In genomic region chr17:25519511-25519910, GRCm38 (mm10) we compare ENCODE assay signal across 14 mouse cellular contexts. TPM values are rescaled to one million over a fixed set of nuclear protein-coding genes. Genes with fewer than 3 reads are reported as not detected.
DNase-seq lines count a peak whose midpoint lies in the region; ATAC-seq lines count a peak whose summit lies in the region.
"Had no signal": no experiment of that assay in that cellular context is flagged by ENCODE, and none has a peak within 500 bp of the region (broad histone marks: within the 10 kb centered on the region; RNA-seq: fewer than 3 reads in every experiment).

No protein-coding gene starts in this region.

- H3K4me1 ChIP-seq in neural tube, embryonic 13.5 days (replicated peaks) = peaks cover 30% of the 10 kb centered on the region
- peaks cover 7% of the 10 kb centered on the region; the same call in 1 of the 2 replicates for H3K4me1 ChIP-seq in neural tube, embryonic 15.5 days
- peaks cover 39% of the 10 kb centered on the region for H3K4me1 ChIP-seq in limb, embryonic 10.5 days
- H3K4me1 ChIP-seq in heart, embryonic 12.5 days (replicated peaks) = peaks cover 11% of the 10 kb centered on the region
- H3K4me1 ChIP-seq: intestine, embryonic 15.5 days had no signal

- no peak overlapping the region for H3K9ac ChIP-seq in neural tube, embryonic 13.5 days
- no peak overlapping the region for H3K9ac ChIP-seq in neural tube, embryonic 15.5 days (replicated peaks)
- H3K9ac ChIP-seq in heart, embryonic 12.5 days = no peak overlapping the region
- H3K9ac ChIP-seq: heart, embryonic 13.5 days; intestine, embryonic 15.5 days had no signal

- H3K4me2 ChIP-seq in neural tube, embryonic 13.5 days = no peak overlapping the region
- no peak overlapping the region for H3K4me2 ChIP-seq in neural tube, embryonic 15.5 days
- H3K4me2 ChIP-seq in heart, embryonic 12.5 days = no peak overlapping the region
- H3K4me2 ChIP-seq: heart, embryonic 13.5 days; intestine, embryonic 15.5 days had no signal

- H3K4me3 ChIP-seq in neural tube, embryonic 13.5 days = no peak overlapping the region
- no peak overlapping the region for H3K4me3 ChIP-seq in neural tube, embryonic 15.5 days (replicated peaks)
- H3K4me3 ChIP-seq in limb, embryonic 10.5 days = no peak overlapping the region
- H3K4me3 ChIP-seq in heart, embryonic 12.5 days = no peak overlapping the region
- H3K4me3 ChIP-seq: heart, embryonic 13.5 days; intestine, embryonic 15.5 days had no signal

- H3K27ac ChIP-seq in neural tube, embryonic 13.5 days (replicated peaks) = no peak overlapping the region
- H3K27ac ChIP-seq in neural tube, embryonic 15.5 days (replicated peaks) = no peak overlapping the region
- H3K27ac ChIP-seq in limb, embryonic 10.5 days = 0 out of 2 replicates have a peak overlapping the region, but pooled peaks have one; percentile 21
- H3K27ac ChIP-seq in heart, embryonic 12.5 days (ENCODE audit: poor library complexity, severe bottlenecking) = no peak overlapping the region
- H3K27ac ChIP-seq: heart, embryonic 13.5 days; intestine, embryonic 15.5 days had no signal

- H3K36me3 ChIP-seq in neural tube, embryonic 13.5 days = no peaks in the 10 kb centered on the region
- H3K36me3 ChIP-seq in neural tube, embryonic 15.5 days = no peaks in the 10 kb centered on the region
- no peaks in the 10 kb centered on the region for H3K36me3 ChIP-seq in limb, embryonic 10.5 days
- H3K36me3 ChIP-seq in heart, embryonic 12.5 days = no peaks in the 10 kb centered on the region
- H3K36me3 ChIP-seq: heart, embryonic 13.5 days; intestine, embryonic 15.5 days had no signal

- H3K9me3 ChIP-seq in neural tube, embryonic 13.5 days = no peaks in the 10 kb centered on the region
- H3K9me3 ChIP-seq in neural tube, embryonic 15.5 days (replicated peaks) = no peaks in the 10 kb centered on the region
- no peaks in the 10 kb centered on the region for H3K9me3 ChIP-seq in limb, embryonic 10.5 days (replicated peaks)
- no peaks in the 10 kb centered on the region for H3K9me3 ChIP-seq in heart, embryonic 12.5 days (replicated peaks)
- H3K9me3 ChIP-seq: heart, embryonic 13.5 days; intestine, embryonic 15.5 days had no signal

- no peaks in the 10 kb centered on the region for H3K27me3 ChIP-seq in neural tube, embryonic 13.5 days
- no peaks in the 10 kb centered on the region; the same call in 1 of the 2 replicates for H3K27me3 ChIP-seq in neural tube, embryonic 15.5 days (replicated peaks)
- peaks cover 23% of the 10 kb centered on the region; the same call in 1 of the 2 replicates for H3K27me3 ChIP-seq in limb, embryonic 10.5 days (ENCODE audit: low read depth, poor library complexity, severe bottlenecking)
- H3K27me3 ChIP-seq in heart, embryonic 12.5 days (replicated peaks) = peaks cover 27% of the 10 kb centered on the region
- H3K27me3 ChIP-seq: intestine, embryonic 15.5 days had no signal

- ATAC-seq in neural tube, embryonic 13.5 days (ENCODE audit: low read depth) = 0 out of 2 replicates have a peak, but pooled peaks have one; percentile 30
- no peak for ATAC-seq in neural tube, embryonic 15.5 days (ENCODE audit: low FRiP score)
- ATAC-seq in heart, embryonic 12.5 days (ENCODE audit: insufficient number of reproducible peaks, low FRiP score) = no peak
- ATAC-seq: intestine, embryonic 15.5 days had no signal

- 50% methylated on average over 5 of the region's 5 CpGs for whole genome bisulfite sequencing in neural tube, embryonic 13.5 days
- 49% methylated on average over 5 of the region's 5 CpGs for WGBS in neural tube, embryonic 15.5 days
- WGBS in limb, embryonic 10.5 days = 88% methylated on average over 5 of the region's 5 CpGs
- 89% methylated on average over 5 of the region's 5 CpGs for WGBS in heart, embryonic 12.5 days

- peak; percentile 6 for DNase-seq in cerebellum, adult 8-10 months
- no peak for DNase-seq in cerebellum, postnatal 4 days (ENCODE audit: low spot score in 2 of 2)
- peak; percentile 55 to 68 for DNase-seq in layer of hippocampus, adult 8-10 months (ENCODE audit: low spot score in 2 of 2)
- no peak for DNase-seq in limb, embryonic 10.5 days (ENCODE audit: low spot score)
- no peak for DNase-seq in kidney, postnatal 10 days
- DNase-seq: lung, adult 18-20 months; thymus, adult 2 months had no signal

RNA-seq across cellular contexts. Expression of gene Sstr5, which starts 22.4 kb away (rescaled TPM):
- 0.39 and 0.42 TPM in 2 replicates for polyA plus RNA-seq in neural tube, embryonic 13.5 days (2015; fragmentation: Nextera tagmentation; extraction: Ambion mirVana)
- polyA plus RNA-seq in neural tube, embryonic 15.5 days (2015; fragmentation: Nextera tagmentation; extraction: Ambion mirVana) = 0.64 and 0.93 TPM in 2 replicates
- under 1 TPM in 3 of 4 experiments, not detected in 1; 0.10 to 0.20 (median 0.18) TPM for total RNA-seq in layer of hippocampus, adult 8-10 months (2022)
- polyA plus RNA-seq in limb, embryonic 10.5 days (2016; fragmentation: Nextera tagmentation; extraction: Ambion mirVana) = 0.20 TPM in 1 of 2 replicates, not detected in the other
- polyA plus RNA-seq in heart, embryonic 12.5 days (2016; fragmentation: Nextera tagmentation; extraction: Ambion mirVana) = 0.63 and 0.67 TPM in 2 replicates
- total RNA-seq: megakaryocyte, adult 5-6 weeks had no signal
- polyA plus RNA-seq: neural tube, embryonic 11.5 days; thymus, adult 2 months had no signal

RNA-seq across cellular contexts. Expression of gene Sox8, which starts 51.0 kb away (rescaled TPM):
- 10.8 and 11.6 TPM in 2 replicates for polyA plus RNA-seq in neural tube, embryonic 13.5 days (2015; fragmentation: Nextera tagmentation; extraction: Ambion mirVana)
- 16.0 and 16.9 TPM in 2 replicates for polyA plus RNA-seq in neural tube, embryonic 15.5 days (2015; fragmentation: Nextera tagmentation; extraction: Ambion mirVana)
- total RNA-seq in layer of hippocampus, adult 8-10 months (2022) = 10 to 100 TPM; 47.4 to 54.5 (median 52.1) TPM
- 11.1 and 13.1 TPM in 2 replicates for polyA plus RNA-seq in limb, embryonic 10.5 days (2016; fragmentation: Nextera tagmentation; extraction: Ambion mirVana)
- 1.6 and 1.9 TPM in 2 replicates for polyA plus RNA-seq in heart, embryonic 12.5 days (2016; fragmentation: Nextera tagmentation; extraction: Ambion mirVana)
- total RNA-seq: megakaryocyte, adult 5-6 weeks had no signal

RNA-seq across cellular contexts. Expression of gene Lmf1, which starts 59.4 kb away (rescaled TPM):
- polyA plus RNA-seq in neural tube, embryonic 13.5 days (2015; fragmentation: Nextera tagmentation; extraction: Ambion mirVana) = 24.9 and 26.2 TPM in 2 replicates
- polyA plus RNA-seq in neural tube, embryonic 15.5 days (2015; fragmentation: Nextera tagmentation; extraction: Ambion mirVana) = 26.2 and 26.9 TPM in 2 replicates
- total RNA-seq in layer of hippocampus, adult 8-10 months (2022) = 10 to 100 TPM; 27.0 to 33.4 (median 28.4) TPM
- 28.9 and 29.0 TPM in 2 replicates for polyA plus RNA-seq in limb, embryonic 10.5 days (2016; fragmentation: Nextera tagmentation; extraction: Ambion mirVana)
- polyA plus RNA-seq in heart, embryonic 12.5 days (2016; fragmentation: Nextera tagmentation; extraction: Ambion mirVana) = 34.6 and 35.3 TPM in 2 replicates

Comparison
In these comparisons a context has a peak if more than half of its experiments do, and no peak if none do; other contexts are left out.
1. DNase-seq: peak in cerebellum, adult 8-10 months (single experiment) and layer of hippocampus, adult 8-10 months (2 of 2); none in cerebellum, postnatal 4 days (0 of 2), limb, embryonic 10.5 days (single experiment) and kidney, postnatal 10 days (single experiment).